Mouse (Mus musculus): ENCODE data around the gene Elp1. TPM values are rescaled to one million over a fixed set of nuclear protein-coding genes. Genes with fewer than 3 reads are reported as not detected.

Elp1 gene
- polyA plus RNA-seq, 1 experiment from 2014 or later: 85.0 TPM

GRCm38 (mm10) chr4:56831013-56831609 is 29.0 kb upstream of the Elp1 start:
- Histone ChIP-seq H3K4me3 (no peak overlapping the region), H3K9me3 (no peaks in the 10 kb centered on the region), H3K27ac (no peak overlapping the region), H3K4me1 (no peaks in the 10 kb centered on the region), H3K9ac (no peak overlapping the region), H3K27me3 (no peaks in the 10 kb centered on the region), H3K36me3 (peaks cover 39% of the 10 kb centered on the region), H3K4me2 (replicated peaks) (no peak overlapping the region)
- no peak for ATAC-seq (ENCODE audit: insufficient number of reproducible peaks, insufficient read depth, low FRiP score, low TSS enrichment)
- WGBS: 61% methylated on average over 13 of the region's 13 CpGs

GRCm38 (mm10) chr4:56829511-56829921 is 27.4 kb upstream of the Elp1 start:
- Histone ChIP-seq H3K36me3 (peaks cover 31% of the 10 kb centered on the region), H3K4me3 (no peak overlapping the region)

GRCm38 (mm10) chr4:56828932-56829331 is 26.8 kb upstream of the Elp1 start:
- H3K27me3 ChIP-seq: no peaks in the 10 kb centered on the region
- H3K36me3 ChIP-seq: peaks cover 25% of the 10 kb centered on the region
- no peak overlapping the region for H3K4me3 ChIP-seq
- H3K27ac ChIP-seq: no peak overlapping the region
- H3K9ac ChIP-seq: no peak overlapping the region
- H3K4me1 ChIP-seq: no peaks in the 10 kb centered on the region
- 78% methylated on average over 3 of the region's 3 CpGs for WGBS
- no peaks in the 10 kb centered on the region for H3K9me3 ChIP-seq
- ATAC-seq (ENCODE audit: insufficient number of reproducible peaks, insufficient read depth, low FRiP score, low TSS enrichment): no peak
- H3K4me2 ChIP-seq (replicated peaks): no peak overlapping the region

More at GRCm38 (mm10) chr4:56829511-56829921, 27.4 kb upstream of the Elp1 start:
- Histone ChIP-seq H3K4me2 (replicated peaks) (no peak overlapping the region), H3K9me3 (no peaks in the 10 kb centered on the region), H3K9ac (no peak overlapping the region), H3K27me3 (no peaks in the 10 kb centered on the region), H3K27ac (no peak overlapping the region), H3K4me1 (no peaks in the 10 kb centered on the region)
- no peak for ATAC-seq (ENCODE audit: insufficient number of reproducible peaks, insufficient read depth, low FRiP score, low TSS enrichment)
- 74% methylated on average over 7 of the region's 7 CpGs for WGBS

GRCm38 (mm10) chr4:56824231-56824630 is 22.1 kb upstream of the Elp1 start:
- no peaks in the 10 kb centered on the region for H3K4me1 ChIP-seq
- no peak overlapping the region for H3K9ac ChIP-seq
- H3K36me3 ChIP-seq: peaks cover 12% of the 10 kb centered on the region; the same call in 1 of the 2 replicates
- no peak overlapping the region for H3K4me2 ChIP-seq (replicated peaks)
- WGBS: 92% methylated on average over 9 of the region's 9 CpGs
- no peak for ATAC-seq (ENCODE audit: insufficient number of reproducible peaks, insufficient read depth, low FRiP score, low TSS enrichment)
- H3K27ac ChIP-seq: no peak overlapping the region
- no peak overlapping the region for H3K4me3 ChIP-seq
- H3K9me3 ChIP-seq: no peaks in the 10 kb centered on the region
- no peaks in the 10 kb centered on the region for H3K27me3 ChIP-seq

- ATAC-seq (ENCODE audit: insufficient number of reproducible peaks, insufficient read depth, low FRiP score, low TSS enrichment): no peak
These were observed 18.0 kb upstream of the Elp1 start for GRCm38 (mm10) chr4:56820017-56820550.

GRCm38 (mm10) chr4:56815131-56815530 is 13.0 kb upstream of the Elp1 start:
- Histone ChIP-seq H3K4me1 (no peaks in the 10 kb centered on the region), H3K9me3 (no peaks in the 10 kb centered on the region), H3K36me3 (no peaks in the 10 kb centered on the region), H3K27me3 (no peaks in the 10 kb centered on the region), H3K4me3 (no peak overlapping the region), H3K9ac (no peak overlapping the region), H3K27ac (no peak overlapping the region), H3K4me2 (replicated peaks) (no peak overlapping the region)
- WGBS: 64% methylated on average over 8 of the region's 8 CpGs
- no peak for ATAC-seq (ENCODE audit: insufficient number of reproducible peaks, insufficient read depth, low FRiP score, low TSS enrichment)

More at GRCm38 (mm10) chr4:56820017-56820550, 18.0 kb upstream of the Elp1 start:
- Histone ChIP-seq H3K36me3 (no peaks in the 10 kb centered on the region), H3K9me3 (no peaks in the 10 kb centered on the region), H3K27me3 (no peaks in the 10 kb centered on the region), H3K4me2 (replicated peaks) (no peak overlapping the region), H3K4me1 (no peaks in the 10 kb centered on the region), H3K4me3 (no peak overlapping the region), H3K9ac (no peak overlapping the region), H3K27ac (no peak overlapping the region)

- no peak overlapping the region for H3K4me3 ChIP-seq
- H3K27ac ChIP-seq: no peak overlapping the region
- H3K4me1 ChIP-seq: no peaks in the 10 kb centered on the region
- ATAC-seq (ENCODE audit: insufficient number of reproducible peaks, insufficient read depth, low FRiP score, low TSS enrichment): no peak
- H3K4me2 ChIP-seq (replicated peaks): no peak overlapping the region
- H3K36me3 ChIP-seq: peaks cover 7% of the 10 kb centered on the region
- H3K9me3 ChIP-seq: no peaks in the 10 kb centered on the region
- H3K9ac ChIP-seq: no peak overlapping the region
- WGBS: 85% methylated on average over 4 of the region's 4 CpGs
- no peaks in the 10 kb centered on the region for H3K27me3 ChIP-seq
These were observed 10.0 kb upstream of the Elp1 start for GRCm38 (mm10) chr4:56812096-56812495.

GRCm38 (mm10) chr4:56811642-56812041 is 9.5 kb upstream of the Elp1 start:
- WGBS: 71% methylated on average over 3 of the region's 3 CpGs
- H3K4me2 ChIP-seq (replicated peaks): no peak overlapping the region
- no peaks in the 10 kb centered on the region for H3K4me1 ChIP-seq
- peaks cover 11% of the 10 kb centered on the region for H3K36me3 ChIP-seq
- no peaks in the 10 kb centered on the region for H3K9me3 ChIP-seq
- H3K27me3 ChIP-seq: no peaks in the 10 kb centered on the region
- no peak overlapping the region for H3K9ac ChIP-seq
- ATAC-seq (ENCODE audit: insufficient number of reproducible peaks, insufficient read depth, low FRiP score, low TSS enrichment): no peak
- H3K27ac ChIP-seq: no peak overlapping the region
- no peak overlapping the region for H3K4me3 ChIP-seq

GRCm38 (mm10) chr4:56809050-56809449 is 6.9 kb upstream of the Elp1 start:
- Histone ChIP-seq H3K36me3 (peaks cover 24% of the 10 kb centered on the region), H3K4me3 (no peak overlapping the region), H3K9me3 (no peaks in the 10 kb centered on the region), H3K9ac (no peak overlapping the region), H3K4me1 (no peaks in the 10 kb centered on the region), H3K27me3 (no peaks in the 10 kb centered on the region), H3K4me2 (replicated peaks) (no peak overlapping the region), H3K27ac (no peak overlapping the region)
- ATAC-seq (ENCODE audit: insufficient number of reproducible peaks, insufficient read depth, low FRiP score, low TSS enrichment): no peak
- 69% methylated on average over 4 of the region's 4 CpGs for WGBS

- peaks cover 16% of the 10 kb centered on the region for H3K4me1 ChIP-seq
- peak overlapping the region; percentile 92 for H3K9ac ChIP-seq
- H3K27ac ChIP-seq: peak overlapping the region; percentile 85; the same call in 1 of the 2 replicates
- 1% methylated on average over 25 of the region's 25 CpGs for WGBS
- H3K4me2 ChIP-seq (replicated peaks): peak overlapping the region; percentile 69
- H3K9me3 ChIP-seq: no peaks in the 10 kb centered on the region
- no peak; the same call in 1 of the 2 replicates for ATAC-seq (ENCODE audit: insufficient number of reproducible peaks, insufficient read depth, low FRiP score, low TSS enrichment)
- no peaks in the 10 kb centered on the region for H3K27me3 ChIP-seq
- peaks cover 43% of the 10 kb centered on the region for H3K36me3 ChIP-seq
- H3K4me3 ChIP-seq: peak overlapping the region; percentile 97
These were observed 579 bp upstream of the Elp1 start for GRCm38 (mm10) chr4:56802669-56803150.

GRCm38 (mm10) chr4:56791373-56791772 is 10.8 kb downstream of the Elp1 start:
- H3K4me1 ChIP-seq: no peaks in the 10 kb centered on the region
- ATAC-seq (ENCODE audit: insufficient number of reproducible peaks, insufficient read depth, low FRiP score, low TSS enrichment): no peak
- no peak overlapping the region for H3K27ac ChIP-seq
- no peaks in the 10 kb centered on the region for H3K27me3 ChIP-seq
- peaks cover 90% of the 10 kb centered on the region for H3K36me3 ChIP-seq
- H3K4me2 ChIP-seq (replicated peaks): no peak overlapping the region
- no peak overlapping the region for H3K9ac ChIP-seq
- WGBS: 56% methylated on average over 1 of the region's 1 CpGs
- H3K4me3 ChIP-seq: no peak overlapping the region
- H3K9me3 ChIP-seq: no peaks in the 10 kb centered on the region

GRCm38 (mm10) chr4:56771065-56771464 is 31.1 kb downstream of the Elp1 start:
- H3K4me2 ChIP-seq (replicated peaks): no peak overlapping the region
- WGBS: 68% methylated on average over 1 of the region's 1 CpGs
- no peak overlapping the region for H3K9ac ChIP-seq
- no peaks in the 10 kb centered on the region for H3K4me1 ChIP-seq
- H3K9me3 ChIP-seq: no peaks in the 10 kb centered on the region
- H3K4me3 ChIP-seq: no peak overlapping the region
- no peak for ATAC-seq (ENCODE audit: insufficient number of reproducible peaks, insufficient read depth, low FRiP score, low TSS enrichment)
- peaks cover 86% of the 10 kb centered on the region for H3K36me3 ChIP-seq
- H3K27me3 ChIP-seq: no peaks in the 10 kb centered on the region
- no peak overlapping the region for H3K27ac ChIP-seq
